Mouse (Mus musculus) midbrain, embryonic 11.5 days (tissue): Measurements from ENCODE around the gene Cacnb3. TPM values are rescaled to one million over a fixed set of nuclear protein-coding genes. Genes with fewer than 3 reads are reported as not detected.

Experiments used
- ATAC-seq: fragments of 200-750 bp; cut with Nextera tagmentation; 2 replicates; pipeline ENCODE4 v1.8.0; 2017; ENCODE audit warnings: moderate TSS enrichment, moderate library complexity; ENCODE audit not compliant: low FRiP score
- DNase-seq: peaks from one replicate; pipeline ENCODE4 v3.0.0; 2015; ENCODE audit warnings: low spot score; ENCODE audit errors: missing footprints
- H3K27ac ChIP-seq: fragments of 300-500 bp; sonication (generic); 2 replicates; pipeline ENCODE4 v1.5.1; 2014; ENCODE audit warnings: low read depth, low read length
- H3K27me3 ChIP-seq: fragments of 300-500 bp; sonication (generic); 2 replicates; pipeline ENCODE4 v1.6.1; 2014; ENCODE audit warnings: mild to moderate bottlenecking, low read length, moderate library complexity, mixed read lengths; ENCODE audit not compliant: control insufficient read depth, insufficient read depth
- H3K36me3 ChIP-seq: fragments of 300-500 bp; sonication (generic); 2 replicates; pipeline ENCODE4 v1.6.1; 2014; ENCODE audit warnings: mild to moderate bottlenecking, low read length, moderate library complexity, mixed read lengths; ENCODE audit not compliant: control insufficient read depth, insufficient read depth
- H3K4me1 ChIP-seq: fragments of 300-500 bp; sonication (generic); 2 replicates; pipeline ENCODE4 v1.6.1; 2014; ENCODE audit warnings: low read length; ENCODE audit not compliant: control insufficient read depth, insufficient read depth
- H3K4me2 ChIP-seq: fragments of 300-500 bp; sonication (generic); 2 replicates; pipeline ENCODE4 v1.6.1; 2014; ENCODE audit warnings: mild to moderate bottlenecking, moderate library complexity
- H3K4me3 ChIP-seq: fragments of 300-500 bp; sonication (generic); 2 replicates; pipeline ENCODE4 v1.5.1; 2014; ENCODE audit warnings: low read depth, low read length
- H3K9ac ChIP-seq: fragments of 300-500 bp; sonication (generic); 2 replicates; pipeline ENCODE4 v1.6.1; 2014; ENCODE audit warnings: low read length
- H3K9me3 ChIP-seq: fragments of 300-500 bp; sonication (generic); 2 replicates; pipeline ENCODE4 v1.6.1; 2016; ENCODE audit warnings: low read length; ENCODE audit not compliant: control insufficient read depth
- WGBS: fragments of 180-500 bp; shearing (Covaris S2); extraction: QIAGEN DNeasy Blood & Tissue Kit; methylation state at CpG from one replicate; pipeline ENCODE4 v1.1.7; 2014; 5-methylcytosine and 5-hydroxymethylcytosine counted together
- polyA plus RNA-seq: library from polyadenylated mRNA; unstranded; fragments of >200 nt; fragmentation: Nextera tagmentation; extraction: Ambion mirVana; gene quantifications from 2 replicates; pipeline ENCODE4 v1.2.1, GENCODE M21; 2014

The Cacnb3 gene
- polyA plus RNA-seq, 1 experiment from 2014 or later = 39.5 TPM

- H3K27me3 ChIP-seq = peaks cover 2% of the 10 kb centered on the region; the same call in 1 of the 2 replicates
- H3K36me3 ChIP-seq = peaks cover 2% of the 10 kb centered on the region; the same call in 1 of the 2 replicates
- peak overlapping the region; percentile 54 for H3K4me3 ChIP-seq
- H3K27ac ChIP-seq = peak overlapping the region; percentile 72; the same call in 1 of the 2 replicates
- H3K4me2 ChIP-seq = peak overlapping the region; percentile 95
- DNase-seq (no peak), ATAC-seq (no peak)
- no peaks in the 10 kb centered on the region for H3K9me3 ChIP-seq
- WGBS = 23% methylated on average over 11 of the region's 11 CpGs
- peaks cover 41% of the 10 kb centered on the region for H3K4me1 ChIP-seq
- H3K9ac ChIP-seq = peak overlapping the region; percentile 50
Measured at GRCm38 (mm10) chr15:98674994-98675545, 44.4 kb downstream of the Cacnb3 start.

- peak overlapping the region; percentile 50 for H3K9ac ChIP-seq
- peak overlapping the region; percentile 95 for H3K4me2 ChIP-seq
- H3K27me3 ChIP-seq = peaks cover 2% of the 10 kb centered on the region; the same call in 1 of the 2 replicates
- H3K36me3 ChIP-seq = peaks cover 2% of the 10 kb centered on the region; the same call in 1 of the 2 replicates
- DNase-seq (peak; percentile 92), ATAC-seq (no peak)
- no peaks in the 10 kb centered on the region for H3K9me3 ChIP-seq
- H3K4me3 ChIP-seq = peak overlapping the region; percentile 54
- peaks cover 41% of the 10 kb centered on the region for H3K4me1 ChIP-seq
- 11% methylated on average over 14 of the region's 14 CpGs for WGBS
- peak overlapping the region; percentile 72; the same call in 1 of the 2 replicates for H3K27ac ChIP-seq
Measured at GRCm38 (mm10) chr15:98675634-98676250, 45.1 kb downstream of the Cacnb3 start.

- peaks cover 41% of the 10 kb centered on the region for H3K4me1 ChIP-seq
- DNase-seq = peak; percentile 90
- no peak for ATAC-seq
- peaks cover 2% of the 10 kb centered on the region; the same call in 1 of the 2 replicates for H3K27me3 ChIP-seq
- H3K9ac ChIP-seq = peak overlapping the region; percentile 50
- H3K9me3 ChIP-seq = no peaks in the 10 kb centered on the region
- H3K4me2 ChIP-seq = peak overlapping the region; percentile 95
- peaks cover 2% of the 10 kb centered on the region; the same call in 1 of the 2 replicates for H3K36me3 ChIP-seq
- WGBS = 3% methylated on average over 9 of the region's 9 CpGs
- H3K4me3 ChIP-seq = peak overlapping the region; percentile 54
- H3K27ac ChIP-seq = no peak overlapping the region
Measured at GRCm38 (mm10) chr15:98676471-98676870, 45.8 kb downstream of the Cacnb3 start.

- H3K27ac ChIP-seq = no peak within 1 kb of the TSS
- peak within 1 kb of the TSS; percentile 50 for H3K9ac ChIP-seq
- H3K27me3 ChIP-seq = peaks cover 2% of the 10 kb centered on the region; the same call in 1 of the 2 replicates
Measured at GRCm38 (mm10) chr15:98676940-98677728, 46.5 kb downstream of the Cacnb3 start, which contains the start of gene Rnd1. Gene Rnd1, minus strand, starts transcription at chr15:98677461.

GRCm38 (mm10) chr15:98677977-98678376 is 47.3 kb downstream of the Cacnb3 start:
- H3K4me2 ChIP-seq = peak overlapping the region; percentile 95
- no peaks in the 10 kb centered on the region for H3K9me3 ChIP-seq
- H3K27ac ChIP-seq = no peak overlapping the region
- 69% methylated on average over 7 of the region's 7 CpGs for WGBS
- ATAC-seq (no peak), DNase-seq (no peak)
- no peak overlapping the region for H3K4me3 ChIP-seq
- H3K27me3 ChIP-seq = peaks cover 2% of the 10 kb centered on the region; the same call in 1 of the 2 replicates
- H3K36me3 ChIP-seq = no peaks in the 10 kb centered on the region; the same call in 1 of the 2 replicates
- H3K9ac ChIP-seq = no peak overlapping the region
- peaks cover 41% of the 10 kb centered on the region for H3K4me1 ChIP-seq

More at GRCm38 (mm10) chr15:98676940-98677728, 46.5 kb downstream of the Cacnb3 start, which contains the start of gene Rnd1:
- DNase-seq (peak; percentile 97), ATAC-seq (peak; percentile 94)
- Histone ChIP-seq H3K4me1 (peaks cover 41% of the 10 kb centered on the region), H3K36me3 (peaks cover 2% of the 10 kb centered on the region; the same call in 1 of the 2 replicates), H3K4me2 (peak within 1 kb of the TSS; percentile 95), H3K4me3 (peak within 1 kb of the TSS; percentile 54), H3K9me3 (no peaks in the 10 kb centered on the region)
- under 1% methylated on average over 37 of the region's 37 CpGs for WGBS

GRCm38 (mm10) chr15:98680660-98681059 is 50.0 kb downstream of the Cacnb3 start:
- Histone ChIP-seq H3K27me3 (peaks cover 2% of the 10 kb centered on the region; the same call in 1 of the 2 replicates), H3K4me3 (no peak overlapping the region), H3K4me2 (no peak overlapping the region), H3K36me3 (no peaks in the 10 kb centered on the region), H3K9ac (no peak overlapping the region), H3K4me1 (peaks cover 20% of the 10 kb centered on the region), H3K27ac (no peak overlapping the region), H3K9me3 (no peaks in the 10 kb centered on the region)
- ATAC-seq = no peak
- DNase-seq = no peak
- WGBS = 89% methylated on average over 8 of the region's 8 CpGs

- Histone ChIP-seq H3K4me2 (no peak overlapping the region), H3K9me3 (no peaks in the 10 kb centered on the region), H3K36me3 (no peaks in the 10 kb centered on the region), H3K27ac (no peak overlapping the region), H3K4me1 (peaks cover 11% of the 10 kb centered on the region), H3K4me3 (no peak overlapping the region), H3K9ac (no peak overlapping the region), H3K27me3 (no peaks in the 10 kb centered on the region)
- no peak for DNase-seq
- ATAC-seq = no peak
- WGBS = 83% methylated on average over 7 of the region's 7 CpGs
Measured at GRCm38 (mm10) chr15:98681633-98682032, 51.0 kb downstream of the Cacnb3 start.

GRCm38 (mm10) chr15:98683177-98683576 is 52.5 kb downstream of the Cacnb3 start:
- H3K4me1 ChIP-seq = no peaks in the 10 kb centered on the region
- H3K4me2 ChIP-seq = no peak overlapping the region
- ATAC-seq (no peak), DNase-seq (no peak)
- no peaks in the 10 kb centered on the region for H3K27me3 ChIP-seq
- H3K27ac ChIP-seq = no peak overlapping the region
- WGBS = 78% methylated on average over 10 of the region's 10 CpGs
- no peaks in the 10 kb centered on the region for H3K36me3 ChIP-seq
- no peak overlapping the region for H3K4me3 ChIP-seq
- H3K9ac ChIP-seq = no peak overlapping the region
- H3K9me3 ChIP-seq = no peaks in the 10 kb centered on the region
